Mouse (Mus musculus) heart, postnatal 0 days (tissue): ENCODE data around the gene Slpi.

ENCODE experiments used
- CTCF ChIP-seq: IDR thresholded peaks from 2 replicates; pipeline ENCODE4 v1.5.1; 2016; ENCODE audit warnings: antibody characterized with exemption, control low read depth, low read depth
- EP300 ChIP-seq: IDR thresholded peaks from 2 replicates; pipeline ENCODE4 v1.6.1; 2016; ENCODE audit warnings: antibody characterized with exemption, low read depth

- TF ChIP-seq CTCF = no peak
- no peak for TF ChIP-seq EP300
Measured at GRCm38 (mm10) chr2:164405519-164405918, 16.6 kb upstream of the Slpi start.
